Mouse (Mus musculus): ENCODE measurements around the gene 4921517D22Rik.
A peak's percentile ranks its signal among the peaks of the same experiment; 100 is the strongest.
"Not testable (repeated sequence)": the region's sequence is repeated elsewhere in the genome, so short reads cannot be mapped to it uniquely, and the experiment has no call there.

The 4921517D22Rik gene

DNA sequence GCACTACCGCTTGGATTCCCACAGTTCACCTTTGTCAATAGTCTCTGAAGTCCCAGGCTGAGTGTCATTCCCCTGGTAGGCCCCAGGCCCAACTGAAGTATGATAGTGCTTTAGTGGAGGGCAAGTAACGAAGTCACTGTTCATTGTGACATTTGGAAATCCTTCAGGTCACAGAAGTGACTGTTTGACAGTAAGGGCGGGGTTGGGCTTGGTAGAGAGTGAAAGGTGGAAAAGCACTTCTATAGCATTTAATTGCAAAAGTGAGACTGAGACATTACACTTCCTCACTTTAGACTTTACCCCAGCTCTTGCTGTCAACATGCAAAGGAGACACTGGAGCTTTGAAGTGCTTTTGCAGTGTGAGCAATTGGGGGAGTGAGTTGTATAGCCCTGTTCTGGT is at the start of gene 4921517D22Rik:
Gene 4921517D22Rik (minus strand): TSS at position 101 of the 400 bp plus-strand sequence.
- no peak for DNase-seq

GRCm38 (mm10) chr13:59741697-59742096 is 47.8 kb upstream of the 4921517D22Rik start:
- no peak for DNase-seq

- peak in 1 of 2 experiments; percentile 33 for DNase-seq
Measured at GRCm38 (mm10) chr13:59741096-59741495, 47.2 kb upstream of the 4921517D22Rik start.

DNA sequence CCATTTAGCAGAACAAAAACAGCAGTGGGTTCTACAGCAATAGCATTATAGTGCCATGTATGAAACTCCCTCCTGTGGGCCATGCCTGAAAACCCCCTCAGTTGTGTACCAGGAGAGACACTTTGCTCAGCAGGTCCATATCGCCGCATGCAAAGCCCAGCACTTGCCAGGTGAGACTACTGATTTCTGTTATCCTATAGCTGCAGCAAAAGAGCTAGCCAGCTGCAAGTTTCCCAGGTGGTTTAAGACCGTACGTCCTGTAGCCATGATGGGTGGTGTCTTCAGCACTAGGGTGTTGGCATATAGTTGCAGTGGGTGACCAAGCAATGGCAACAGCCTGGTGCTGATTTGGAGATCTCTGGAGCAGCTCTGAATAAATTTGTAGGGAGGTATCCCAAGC is 45.5 kb upstream of the 4921517D22Rik start:
- DNase-seq = no peak

DNA sequence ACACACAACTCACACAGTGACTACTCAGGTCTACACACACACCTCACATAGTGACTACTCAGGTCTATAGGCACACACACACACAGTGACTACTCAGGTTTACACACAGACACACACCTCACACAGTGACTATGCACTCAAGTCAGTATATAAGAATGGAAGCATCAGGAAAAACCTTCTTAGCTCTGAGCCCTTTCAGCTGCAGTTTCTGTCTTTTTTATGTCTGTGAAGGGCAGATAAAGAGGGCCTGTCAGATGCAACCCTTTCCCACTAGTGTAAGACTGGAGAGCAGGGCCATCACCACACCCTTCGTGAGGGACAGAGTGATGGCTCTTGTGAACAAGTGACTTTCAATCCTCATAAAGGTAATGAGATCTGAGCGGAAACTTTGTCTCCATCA is 44.5 kb upstream of the 4921517D22Rik start:
- DNase-seq = no peak

DNA sequence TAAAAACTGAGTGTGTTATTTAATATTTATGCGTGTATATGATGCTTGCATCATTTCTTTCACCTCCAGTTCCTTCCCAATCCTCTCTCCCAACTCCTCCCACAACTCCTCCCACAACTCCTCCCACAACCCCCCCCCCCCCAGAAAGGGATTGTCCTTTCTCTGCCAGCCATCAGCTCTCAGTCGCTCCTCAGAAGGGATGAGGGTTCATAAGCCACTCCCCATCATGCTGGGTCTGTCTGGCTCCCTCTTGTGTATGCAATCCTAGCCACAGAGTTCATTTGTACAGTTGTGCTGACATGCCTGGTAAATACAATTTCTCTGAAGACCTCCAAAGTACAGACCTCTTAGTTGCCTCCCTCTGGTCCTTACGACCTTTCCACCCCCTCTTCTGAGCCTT is 41.3 kb upstream of the 4921517D22Rik start:
- no peak for DNase-seq

DNA sequence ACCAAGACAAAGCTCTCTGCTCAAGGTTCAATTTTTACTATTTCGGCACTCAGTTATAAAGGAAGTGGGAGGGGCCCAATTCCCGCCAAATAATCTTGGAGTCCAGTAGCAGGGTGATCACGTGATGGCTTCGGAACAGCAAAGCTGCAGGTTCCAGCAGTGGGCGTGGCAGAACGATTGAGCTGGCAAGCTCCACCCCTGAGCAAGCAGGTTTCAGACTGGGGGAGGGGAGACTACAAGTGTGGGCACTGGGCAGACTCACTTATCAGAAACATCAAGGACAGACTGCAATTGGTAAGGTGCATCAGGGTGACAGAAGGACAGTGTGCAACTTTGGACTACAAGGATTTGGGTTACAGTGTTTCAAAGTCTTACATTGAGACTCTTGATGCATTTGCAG is 40.4 kb upstream of the 4921517D22Rik start:
- not testable (repeated sequence) for DNase-seq

DNA sequence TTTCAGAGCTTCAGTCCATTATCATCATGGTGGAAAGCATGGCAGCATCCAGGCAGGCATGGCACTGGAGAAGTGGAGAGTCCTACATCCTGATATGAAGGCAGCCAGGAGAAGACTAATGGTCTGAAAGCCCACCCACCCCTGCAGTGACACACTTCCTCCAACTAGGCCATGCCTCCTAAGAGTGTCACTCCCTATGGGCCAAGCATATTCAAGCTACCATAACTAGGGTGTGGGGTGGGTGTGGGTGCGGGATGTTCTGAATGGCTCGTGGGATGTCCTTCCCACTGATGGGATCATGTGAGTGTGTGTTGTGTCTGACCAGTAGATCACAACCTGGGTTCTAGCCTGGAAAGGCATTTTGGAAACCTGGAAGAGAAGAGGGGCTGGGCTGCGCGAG is 40.0 kb upstream of the 4921517D22Rik start:
- DNase-seq = no peak

DNA sequence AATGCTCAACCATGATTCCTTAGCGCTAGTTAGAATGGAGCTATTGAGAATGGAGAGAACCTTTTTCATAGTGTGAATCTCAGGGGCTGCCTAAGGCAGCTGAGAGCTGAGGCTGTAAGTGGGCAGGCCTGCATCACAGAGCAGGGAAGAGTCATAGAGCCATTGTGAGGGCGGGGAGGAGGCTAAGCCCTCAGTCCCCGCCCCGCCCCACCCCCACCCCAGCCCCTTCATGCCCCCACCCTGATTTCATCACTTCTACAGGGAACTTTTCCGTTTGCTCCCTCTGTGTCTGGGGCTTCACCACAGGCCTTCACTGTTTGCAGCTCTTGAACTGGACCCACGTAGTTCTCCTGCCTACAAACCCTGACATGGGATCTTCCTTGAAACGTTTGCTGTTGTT is 37.7 kb upstream of the 4921517D22Rik start, which contains the start of gene Spata31d1d:
Gene Spata31d1d (minus strand): TSS at position 101 of the 400 bp plus-strand sequence.
- DNase-seq = no peak

DNA sequence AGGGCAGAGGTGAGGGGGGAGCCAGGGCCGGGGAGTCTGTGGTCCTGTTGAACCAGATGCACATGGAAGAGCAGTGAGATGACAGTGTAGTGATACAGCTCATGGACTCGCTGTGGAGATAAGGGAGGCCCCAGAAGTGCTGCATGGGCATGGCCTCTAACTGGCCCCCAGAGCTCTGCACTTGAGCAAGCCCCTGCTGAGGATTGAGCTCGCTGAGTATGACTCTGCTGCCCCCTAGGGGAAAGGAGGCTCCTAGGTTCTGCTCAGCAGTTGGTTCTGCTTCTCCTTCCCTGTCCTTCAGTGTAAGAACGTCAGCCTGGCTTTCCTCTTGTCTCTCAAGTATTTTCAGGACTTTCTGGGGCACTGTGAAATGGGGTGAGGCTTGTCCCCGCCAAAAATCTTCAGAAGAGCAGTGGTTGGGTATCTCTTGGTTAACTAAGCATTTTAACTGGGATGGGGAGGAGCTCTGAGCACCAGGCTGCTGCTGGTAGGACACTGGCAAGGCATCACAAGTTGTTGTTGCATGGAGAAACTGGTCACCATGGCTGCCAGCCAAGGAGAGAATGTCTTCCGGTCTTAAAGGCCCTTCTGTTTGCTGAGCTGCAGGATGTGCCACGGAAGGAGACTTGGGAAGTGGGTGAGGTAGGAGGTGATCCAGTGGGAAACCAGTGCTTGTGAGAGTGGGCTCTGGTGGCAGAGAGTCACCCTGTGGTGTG is 34.6 kb upstream of the 4921517D22Rik start:
- DNase-seq = peak; percentile 91 to 93

DNA sequence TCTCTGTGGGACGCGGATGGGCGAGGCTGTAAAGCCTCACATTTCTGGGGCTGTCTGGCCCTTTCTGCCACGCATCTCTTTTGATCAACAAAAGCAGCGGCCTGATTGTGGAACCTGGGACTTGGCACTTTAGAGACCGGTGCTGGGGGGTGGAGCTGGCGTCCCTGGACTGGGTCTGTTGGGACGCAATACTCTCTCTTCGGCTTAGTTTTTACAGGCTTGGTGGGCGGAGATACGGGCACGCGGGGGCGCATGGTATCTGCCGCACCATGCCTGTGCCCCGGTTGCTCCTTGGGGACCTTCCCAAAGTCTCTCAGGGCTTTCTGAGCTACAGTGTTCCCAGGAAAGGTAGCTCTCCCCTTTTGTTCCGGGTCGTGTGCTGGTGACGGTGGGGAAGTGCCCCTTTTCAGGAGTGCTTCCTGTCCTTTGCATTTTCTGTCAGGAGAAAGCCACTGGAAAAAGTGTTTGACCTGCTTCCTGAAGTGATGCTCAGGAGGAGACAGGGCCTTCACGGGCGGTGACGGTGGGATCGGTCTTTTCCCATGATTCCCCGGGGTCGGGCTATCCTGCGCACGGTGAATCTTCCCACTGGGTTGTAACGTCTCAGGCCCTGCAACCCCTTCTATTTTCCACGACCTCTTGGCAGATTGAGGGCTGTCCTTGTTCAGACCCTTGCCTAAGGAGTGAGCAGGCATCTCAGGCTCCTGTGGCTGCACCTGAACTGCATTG is 32.4 kb upstream of the 4921517D22Rik start:
- no peak for DNase-seq

GRCm38 (mm10) chr13:59722089-59722488 is 28.2 kb upstream of the 4921517D22Rik start:
- DNase-seq = not testable (repeated sequence)

GRCm38 (mm10) chr13:59719475-59719874 is 25.6 kb upstream of the 4921517D22Rik start:
- DNase-seq = no peak

- not testable (repeated sequence) for DNase-seq
Measured at GRCm38 (mm10) chr13:59718857-59719440, 25.0 kb upstream of the 4921517D22Rik start.

DNA sequence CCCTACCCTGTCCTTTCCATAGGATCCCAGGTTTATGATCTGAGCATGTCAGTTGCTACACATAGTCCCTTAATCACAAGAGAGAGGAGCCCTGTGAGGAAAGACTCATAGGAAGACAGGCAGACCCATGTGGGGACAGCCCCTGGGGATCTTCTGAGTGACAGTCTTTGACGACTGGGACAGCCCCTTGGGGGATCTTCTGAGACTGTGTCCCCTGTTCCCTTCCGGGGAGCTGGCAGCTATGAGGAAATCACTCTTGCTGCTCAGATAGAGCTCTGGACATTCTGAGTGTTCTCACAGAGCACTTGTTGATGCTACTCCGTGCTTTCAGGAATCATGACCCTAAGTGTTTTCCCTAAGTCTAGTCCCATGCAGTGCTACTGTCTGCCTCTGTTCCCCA is 19.8 kb upstream of the 4921517D22Rik start:
- no peak for DNase-seq

DNA sequence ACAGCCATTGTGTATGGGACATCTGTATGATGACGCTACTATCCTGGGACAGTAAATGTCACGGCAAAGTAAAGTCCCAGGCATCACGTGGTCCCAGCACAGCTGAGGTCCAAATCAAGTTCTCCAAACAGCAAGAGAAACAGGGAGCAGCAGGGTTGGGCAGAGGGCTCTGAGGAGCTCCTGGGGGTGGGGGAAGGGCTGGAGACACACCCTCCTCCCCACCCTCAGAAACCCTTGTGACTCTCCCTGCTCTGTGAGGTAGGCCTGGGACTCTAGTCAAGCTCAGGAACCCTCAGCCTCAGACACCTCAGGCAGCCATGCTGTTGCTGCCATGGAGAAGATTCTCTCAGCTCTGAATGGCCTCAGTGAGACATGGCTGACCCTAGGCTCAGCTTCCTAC is 18.1 kb upstream of the 4921517D22Rik start, which contains the start of gene Spata31d1b:
Gene Spata31d1b (plus strand): TSS at position 301 of the 400 bp plus-strand sequence.
- not testable (repeated sequence) for DNase-seq

DNA sequence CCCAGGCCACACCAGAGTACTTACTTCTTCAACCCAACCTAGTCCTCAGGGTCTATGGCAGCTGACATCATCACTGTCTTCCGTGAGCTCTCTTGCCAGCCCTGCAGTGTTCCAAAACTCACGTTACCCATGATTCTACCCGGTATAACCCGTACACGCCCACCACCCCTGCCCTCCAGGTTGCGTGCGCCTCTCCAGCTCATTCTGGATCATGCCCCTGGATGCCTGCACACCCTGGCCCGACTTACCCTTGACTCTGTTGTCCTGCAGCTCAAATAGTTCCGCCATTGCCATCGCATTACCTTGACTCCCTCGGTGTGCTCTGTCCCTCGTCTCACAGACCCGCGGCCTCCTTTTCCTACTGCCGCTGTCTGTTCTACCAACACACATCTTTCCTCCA is 16.3 kb upstream of the 4921517D22Rik start, which contains the start of gene Spata31d1a:
Gene Spata31d1a (minus strand): TSS at position 101 of the 400 bp plus-strand sequence.
- DNase-seq = no peak

- DNase-seq = no peak
Measured at GRCm38 (mm10) chr13:59704562-59704961, 10.7 kb upstream of the 4921517D22Rik start.

GRCm38 (mm10) chr13:59703514-59703913 is 9.6 kb upstream of the 4921517D22Rik start:
- DNase-seq = no peak

DNA sequence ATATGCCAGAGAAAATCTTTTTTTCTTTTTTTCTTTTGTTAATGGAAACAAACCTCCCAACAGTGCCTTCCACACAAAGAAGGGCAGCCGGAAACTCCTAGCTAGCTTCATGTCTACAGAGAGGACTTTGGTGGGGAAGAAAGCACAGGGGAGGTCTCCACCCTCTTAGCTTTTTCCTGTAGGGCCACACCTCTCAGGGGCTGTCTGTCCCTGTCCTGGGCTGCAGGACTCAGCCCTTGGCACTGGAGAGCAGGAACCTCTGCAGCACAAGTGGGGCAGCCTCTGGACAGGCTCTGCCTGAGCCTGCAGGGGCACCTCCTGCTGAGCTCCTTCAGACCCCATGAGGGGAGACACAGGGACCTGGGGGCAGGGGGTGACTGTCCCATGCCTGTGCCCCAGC is 6.2 kb upstream of the 4921517D22Rik start:
- DNase-seq = not testable (repeated sequence)

DNA sequence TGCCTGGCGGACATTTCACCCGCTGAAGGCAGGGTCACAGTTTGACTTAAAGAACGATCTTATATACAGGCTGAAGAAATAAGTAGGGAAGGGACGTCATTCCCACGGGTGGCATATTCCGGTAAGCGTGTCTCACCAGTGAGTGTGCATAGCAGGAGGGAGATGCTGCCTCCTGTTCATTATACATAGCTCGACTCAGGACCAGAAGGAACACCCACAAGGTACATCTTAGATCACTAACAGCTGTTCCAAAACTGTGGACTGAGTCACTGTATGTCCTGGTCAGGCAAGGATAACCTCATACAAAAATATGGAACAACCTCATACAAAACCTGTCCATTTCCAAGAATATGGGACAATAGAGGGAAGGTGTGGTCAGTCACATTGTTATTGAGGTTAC is 5.2 kb upstream of the 4921517D22Rik start:
- DNase-seq = no peak

- DNase-seq = no peak
Measured at GRCm38 (mm10) chr13:59695781-59696180, 1.9 kb upstream of the 4921517D22Rik start.

- no peak for DNase-seq
Measured at GRCm38 (mm10) chr13:59691478-59691877, 2.4 kb downstream of the 4921517D22Rik start.
